Mouse (Mus musculus) spleen, adult 12 weeks (tissue): Measurements from ENCODE around the gene Pold1.

Source experiments
- DNase-seq: peaks from one replicate; pipeline ENCODE4 v3.0.0; 2022; ENCODE audit warnings: low spot score

Gene Pold1

DNA sequence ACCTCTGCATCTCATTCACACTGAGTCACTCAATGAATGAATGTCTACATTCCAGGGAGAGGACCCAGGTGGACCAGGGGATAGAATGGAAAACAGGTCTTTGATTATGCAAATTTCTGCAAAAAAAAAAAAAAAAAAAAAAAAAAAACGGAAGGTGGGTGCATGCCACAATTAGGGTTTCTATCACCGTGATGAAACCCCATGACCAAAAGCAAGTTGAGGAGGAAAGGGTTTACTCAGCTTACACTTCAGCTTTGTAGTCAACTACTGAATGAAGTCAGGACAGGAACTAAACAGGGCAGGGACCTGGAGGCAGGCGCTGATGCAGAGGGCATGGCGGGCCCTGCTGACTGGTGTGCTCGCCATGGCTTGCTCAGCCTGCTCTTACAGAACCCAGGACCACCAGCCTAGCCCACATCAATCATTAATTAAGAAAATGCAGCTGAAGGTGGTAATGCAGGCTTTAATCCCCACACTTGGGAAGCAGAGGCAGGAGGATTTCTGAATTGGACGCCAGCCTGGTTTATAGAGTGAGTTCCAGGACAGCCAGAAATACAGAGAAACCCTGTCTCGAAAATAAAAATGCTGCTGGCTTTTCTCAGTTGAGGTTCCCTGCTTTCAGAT lies 63.0 kb downstream of the Pold1 start:
- no peak for DNase-seq

DNA sequence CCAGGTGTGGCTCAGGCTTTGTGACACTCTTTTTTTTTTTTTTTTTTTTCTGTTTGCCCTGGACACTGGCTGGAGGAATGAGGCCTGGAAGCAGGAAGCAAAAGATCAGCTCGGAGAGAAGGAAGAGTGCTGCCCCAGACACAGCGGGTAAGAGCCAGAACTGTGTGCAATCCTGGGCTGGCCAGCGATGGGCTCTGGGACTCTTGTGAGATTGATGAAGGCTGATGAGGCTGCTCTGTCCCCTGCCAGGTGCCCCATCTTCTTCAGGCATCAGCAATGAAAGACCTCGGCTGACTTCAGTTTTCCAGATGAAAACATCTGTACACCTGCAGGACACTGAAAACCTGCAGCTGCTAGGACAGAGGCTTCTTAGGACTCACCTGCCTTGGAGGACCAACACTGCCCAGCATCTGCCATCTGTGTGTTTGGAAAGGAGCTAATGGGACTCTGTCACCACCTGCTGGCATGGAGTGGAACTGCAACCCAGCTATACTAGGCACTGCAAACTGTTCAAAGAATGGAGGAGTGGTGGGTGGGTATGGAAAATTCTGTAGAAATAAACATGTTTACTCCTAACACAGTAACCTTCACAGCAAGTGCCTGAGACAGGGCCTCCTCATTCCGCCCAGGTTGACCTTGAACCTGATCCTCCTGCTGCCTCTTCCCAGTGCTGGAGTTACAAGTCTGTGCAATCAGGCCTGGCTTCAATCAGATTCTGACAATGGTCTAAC lies 63.6 kb downstream of the Pold1 start:
- peak; percentile 74 for DNase-seq

DNA sequence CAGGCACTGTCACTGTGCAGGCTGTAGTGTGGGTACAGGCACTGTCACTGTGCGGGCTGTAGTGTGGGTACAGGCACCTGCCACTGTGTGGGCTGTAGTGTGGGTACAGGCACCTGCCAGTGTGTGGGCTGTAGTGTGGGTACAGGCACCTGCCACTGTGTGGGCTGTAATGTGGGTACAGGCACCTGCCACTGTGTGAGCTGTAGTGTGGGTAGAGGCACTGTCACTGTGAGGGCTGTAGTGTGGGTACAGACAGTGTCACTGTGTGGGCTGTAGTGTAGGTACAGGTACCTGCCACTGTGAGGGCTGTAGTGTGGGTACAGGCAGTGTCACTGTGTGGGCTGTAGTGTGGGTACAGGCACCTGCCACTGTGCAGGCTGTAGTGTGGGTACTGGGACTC lies 64.5 kb downstream of the Pold1 start:
- no peak for DNase-seq

DNA sequence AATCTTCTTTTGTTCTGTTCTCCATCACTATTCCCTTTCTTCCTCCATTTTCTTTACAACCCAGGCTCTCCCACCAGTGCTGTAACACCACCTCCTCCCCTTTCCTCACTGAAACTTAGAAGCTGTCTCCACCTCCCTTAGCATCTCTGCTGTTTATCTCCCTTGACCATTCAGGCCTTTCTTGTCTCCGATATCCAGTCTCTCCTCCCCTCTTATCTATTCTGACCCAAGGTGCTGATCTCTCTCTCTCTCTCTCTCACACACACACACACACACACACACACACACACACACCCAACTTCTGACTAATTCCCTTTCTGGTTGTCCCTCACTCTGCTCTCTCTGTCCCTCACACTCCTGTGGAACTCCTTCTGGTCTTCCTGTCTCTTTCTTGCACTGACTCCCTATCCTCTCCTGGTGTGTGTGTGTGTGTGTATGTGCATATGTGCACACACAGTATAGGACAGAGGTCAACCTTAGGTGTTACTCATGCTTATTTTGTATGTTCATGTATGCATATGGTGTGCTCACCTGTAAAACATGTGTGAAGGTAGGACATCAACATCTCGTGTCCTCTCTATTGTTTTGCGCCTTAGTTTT lies 65.7 kb downstream of the Pold1 start:
- DNase-seq: no peak
